Mouse (Mus musculus): ENCODE measurements around the gene Slc25a13.

DNA sequence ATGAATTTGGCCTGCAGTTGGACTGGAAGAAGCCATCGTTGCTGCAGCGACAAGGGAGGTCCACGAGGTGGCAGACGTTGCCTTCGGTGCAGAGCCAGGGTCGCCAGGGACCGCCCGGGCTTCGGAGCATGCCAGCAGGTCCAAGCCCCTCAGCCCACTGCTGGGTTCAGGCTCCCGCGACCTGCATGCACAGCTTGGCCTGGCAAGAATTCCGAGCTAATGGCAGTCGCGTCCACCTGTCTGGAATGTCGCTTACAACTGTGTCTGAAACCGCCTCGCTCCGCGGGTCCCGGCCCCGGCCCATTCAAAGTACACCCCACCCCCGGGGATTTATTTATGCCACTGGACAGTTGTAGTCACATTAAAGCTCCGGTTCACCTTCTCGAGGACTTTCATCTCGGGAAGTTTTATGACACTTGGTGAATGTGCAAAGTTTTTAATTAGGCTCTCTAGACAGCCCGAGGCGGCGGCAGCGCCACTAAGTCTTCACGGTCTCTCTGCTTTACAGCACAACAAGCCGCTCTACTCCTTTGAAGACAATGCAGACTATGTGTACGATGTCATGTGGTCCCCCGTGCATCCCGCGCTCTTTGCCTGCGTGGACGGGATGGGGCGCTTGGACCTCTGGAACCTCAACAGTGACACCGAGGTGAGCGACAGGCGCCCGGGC lies 211.1 kb downstream of the Slc25a13 start:
- TF ChIP-seq CTCF (IDR thresholded peaks at IDR 0.05; ENCODE audit: borderline replicate concordance, extremely low read depth, insufficient read depth, insufficient read length) (peak; percentile 98), POLR2A (IDR thresholded peaks at IDR 0.05; ENCODE audit: borderline replicate concordance, extremely low read depth, insufficient read depth, insufficient read length, poor library complexity, severe bottlenecking) (no peak)

Data from brain, embryonic 14.5 days (tissue).